Mouse (Mus musculus) heart, embryonic 10.5 days (tissue): ENCODE measurements around the gene Ryk. TPM values are rescaled to one million over a fixed set of nuclear protein-coding genes. Genes with fewer than 3 reads are reported as not detected.

Experiments
- DNase-seq: peaks from one replicate; pipeline ENCODE4 v3.0.0-alpha.2; 2017; ENCODE audit warnings: low spot score
- H3K27ac ChIP-seq: fragments of 300-500 bp; sonication (generic); 2 replicates; pipeline ENCODE4 v1.5.1; 2016; ENCODE audit warnings: mild to moderate bottlenecking
- H3K27me3 ChIP-seq: fragments of 300-500 bp; sonication (generic); 2 replicates; pipeline ENCODE4 v1.6.1; 2016; ENCODE audit warnings: mild to moderate bottlenecking; ENCODE audit not compliant: poor library complexity, insufficient read depth, severe bottlenecking
- H3K36me3 ChIP-seq: fragments of 300-500 bp; sonication (generic); 2 replicates; pipeline ENCODE4 v1.6.1; 2016; ENCODE audit warnings: mild to moderate bottlenecking, moderate library complexity
- H3K4me1 ChIP-seq: fragments of 300-500 bp; sonication (generic); 2 replicates; pipeline ENCODE4 v1.6.1; 2016; ENCODE audit warnings: mild to moderate bottlenecking
- H3K4me3 ChIP-seq: fragments of 300-500 bp; sonication (generic); 2 replicates; pipeline ENCODE4 v1.5.1; 2016; ENCODE audit warnings: mild to moderate bottlenecking, moderate library complexity
- H3K9me3 ChIP-seq: fragments of 300-500 bp; sonication (generic); 2 replicates; pipeline ENCODE4 v1.6.1; 2016; ENCODE audit warnings: mild to moderate bottlenecking, moderate library complexity
- WGBS: fragments of 180-500 bp; shearing (Covaris S2); methylation state at CpG from one replicate; pipeline ENCODE4 v1.1.7; 2016; 5-methylcytosine and 5-hydroxymethylcytosine counted together
- polyA plus RNA-seq: library from polyadenylated mRNA; unstranded; fragments of >200 nt; fragmentation: Nextera tagmentation; extraction: Ambion mirVana; gene quantifications from 2 replicates; pipeline ENCODE4 v1.2.1, GENCODE M21; 2016

Ryk gene
- polyA plus RNA-seq, result 11.6 and 15.7 TPM in 2 replicates

- peaks cover 34% of the 10 kb centered on the region for H3K4me1 ChIP-seq
- H3K27ac ChIP-seq, result peak within 1 kb of the TSS; percentile 96
- H3K9me3 ChIP-seq, result no peaks in the 10 kb centered on the region
- peak; percentile 84 for DNase-seq
- no peaks in the 10 kb centered on the region for H3K27me3 ChIP-seq
- H3K4me3 ChIP-seq, result peak within 1 kb of the TSS; percentile 83
- WGBS, result 8% methylated on average over 113 of the region's 119 CpGs
- H3K36me3 ChIP-seq, result no peaks in the 10 kb centered on the region
Measured at GRCm38 (mm10) chr9:102834742-102835591, at the start of gene Ryk. TSS of gene Ryk (plus strand) at chr9:102834917.

DNA sequence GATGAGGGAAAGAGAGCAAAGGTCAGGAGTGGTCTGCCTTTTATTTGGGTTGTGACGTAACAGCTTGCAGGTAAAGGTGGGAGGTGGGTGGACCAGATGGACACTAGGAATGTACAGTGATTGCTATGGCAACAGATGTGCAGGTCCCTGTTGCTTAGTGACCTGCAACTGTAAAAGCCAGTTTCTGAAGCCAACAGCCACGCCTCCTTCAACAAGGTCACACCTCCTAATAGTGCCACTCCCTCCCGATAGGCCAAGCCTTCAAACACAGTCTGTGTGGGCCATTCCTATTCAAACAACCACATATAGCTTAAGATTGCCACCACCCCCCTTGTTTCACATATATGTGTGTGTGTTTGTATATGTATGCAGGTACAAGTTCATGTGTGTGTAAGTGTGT, 45.2 kb upstream of the Ryk start:
- Histone ChIP-seq H3K4me3 (no peak overlapping the region), H3K4me1 (peaks cover 9% of the 10 kb centered on the region), H3K27me3 (no peaks in the 10 kb centered on the region), H3K9me3 (no peaks in the 10 kb centered on the region), H3K27ac (no peak overlapping the region), H3K36me3 (no peaks in the 10 kb centered on the region)
- DNase-seq, result no peak
- 62% methylated on average over 3 of the region's 3 CpGs for WGBS

DNA sequence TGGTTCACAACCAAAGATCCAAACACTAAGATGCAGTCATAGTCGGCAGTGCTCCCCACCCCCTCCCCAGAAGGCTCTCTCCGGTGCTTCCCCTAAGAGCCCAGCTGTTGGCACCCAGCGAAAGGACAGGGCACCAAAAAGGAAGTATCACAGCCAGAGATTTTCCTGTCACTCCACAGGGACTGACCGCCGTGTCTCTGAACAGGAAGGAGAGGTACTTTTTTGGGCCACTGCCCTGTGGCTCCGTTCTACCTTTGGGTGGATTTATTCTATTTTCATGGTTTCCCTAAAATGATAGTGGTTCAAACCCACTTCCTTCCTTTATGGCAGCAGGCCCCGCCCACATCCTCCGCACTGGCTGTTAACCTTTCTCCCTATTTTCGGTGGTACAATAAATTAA, 42.9 kb upstream of the Ryk start:
- Histone ChIP-seq H3K4me1 (peaks cover 9% of the 10 kb centered on the region), H3K4me3 (peak overlapping the region; percentile 25; the same call in 1 of the 2 replicates), H3K27ac (peak overlapping the region; percentile 30; the same call in 1 of the 2 replicates), H3K9me3 (no peaks in the 10 kb centered on the region), H3K36me3 (no peaks in the 10 kb centered on the region), H3K27me3 (no peaks in the 10 kb centered on the region)
- DNase-seq, result no peak
- 51% methylated on average over 9 of the region's 9 CpGs for WGBS

DNA sequence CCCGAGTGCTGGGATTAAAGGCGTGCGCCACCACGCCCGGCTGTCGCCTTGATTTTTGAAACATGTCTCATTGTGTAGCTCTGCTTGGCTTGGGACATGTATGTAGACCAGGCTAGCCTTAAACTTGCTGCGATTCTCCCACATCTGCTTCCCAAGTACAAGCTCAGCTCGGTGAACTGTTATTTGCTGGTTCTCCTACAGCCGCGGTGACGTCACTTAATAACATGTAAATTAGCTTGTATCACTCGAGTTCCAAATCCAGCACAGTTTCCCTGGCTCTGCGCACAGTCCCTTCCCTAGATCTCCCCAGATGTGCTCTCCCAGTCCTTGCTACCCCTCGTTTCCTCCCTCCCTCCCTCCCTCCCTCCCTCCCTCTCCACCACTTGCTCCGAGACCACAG, 41.9 kb upstream of the Ryk start:
- 59% methylated on average over 15 of the region's 15 CpGs for WGBS
- H3K4me1 ChIP-seq, result peaks cover 9% of the 10 kb centered on the region
- no peak overlapping the region for H3K4me3 ChIP-seq
- no peaks in the 10 kb centered on the region for H3K36me3 ChIP-seq
- no peak for DNase-seq
- H3K27ac ChIP-seq, result 0 out of 2 replicates have a peak overlapping the region, but pooled peaks have one; percentile 5
- H3K9me3 ChIP-seq, result no peaks in the 10 kb centered on the region
- no peaks in the 10 kb centered on the region for H3K27me3 ChIP-seq

DNA sequence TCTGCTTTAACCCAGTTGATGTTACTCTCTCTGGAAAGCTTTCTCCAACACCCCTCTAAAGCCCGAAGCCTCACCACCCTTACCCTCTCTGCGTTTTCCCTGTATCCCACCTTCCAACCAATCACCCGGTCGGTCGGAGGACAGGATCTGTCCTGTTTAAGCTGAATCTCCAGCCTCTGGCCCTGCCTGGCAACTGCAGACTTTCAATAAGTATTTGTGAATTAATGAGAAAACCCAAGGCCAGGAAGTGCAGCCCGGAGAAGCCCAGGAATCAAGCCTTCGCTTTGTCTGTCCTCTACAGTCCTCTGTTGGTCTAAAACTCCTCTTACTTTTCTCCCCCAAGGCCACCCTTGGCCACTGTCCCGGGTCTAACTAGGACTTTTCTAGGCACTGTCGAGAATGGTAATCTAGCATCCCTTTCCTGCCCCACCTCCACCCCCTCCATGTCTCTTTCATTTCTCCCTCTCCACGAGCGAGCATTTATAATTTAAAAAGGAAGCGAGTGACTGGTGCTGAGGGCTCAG, 41.4 kb upstream of the Ryk start:
- H3K27ac ChIP-seq, result peak overlapping the region; percentile 5; the same call in 1 of the 2 replicates
- no peaks in the 10 kb centered on the region for H3K9me3 ChIP-seq
- H3K27me3 ChIP-seq, result no peaks in the 10 kb centered on the region
- WGBS, result 51% methylated on average over 12 of the region's 12 CpGs
- no peak for DNase-seq
- peaks cover 9% of the 10 kb centered on the region for H3K4me1 ChIP-seq
- H3K36me3 ChIP-seq, result no peaks in the 10 kb centered on the region
- no peak overlapping the region for H3K4me3 ChIP-seq

DNA sequence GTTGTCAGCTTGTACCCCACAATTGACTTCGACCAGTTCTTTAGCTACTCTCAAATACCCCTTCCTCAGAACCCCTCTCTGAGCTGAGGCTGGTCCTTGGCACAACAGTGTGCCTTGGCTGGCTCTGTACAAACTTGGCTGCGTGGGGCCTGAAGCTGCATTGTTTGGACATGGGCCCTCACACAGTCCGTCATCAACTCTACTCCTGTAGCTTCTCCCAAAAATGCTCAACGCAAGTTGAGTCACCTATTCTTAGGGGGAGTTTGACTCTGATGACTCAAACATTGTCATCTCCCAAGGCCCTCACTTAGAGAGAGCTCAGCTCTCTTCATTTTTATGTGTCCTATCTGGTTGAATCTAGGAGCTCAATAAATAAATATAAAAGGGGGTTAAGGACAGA, 36.3 kb upstream of the Ryk start:
- Histone ChIP-seq H3K4me1 (0 out of 2 replicates have a peak, but pooled peaks cover under 1% of the 10 kb centered on the region), H3K9me3 (no peaks in the 10 kb centered on the region), H3K4me3 (no peak overlapping the region), H3K36me3 (no peaks in the 10 kb centered on the region), H3K27me3 (no peaks in the 10 kb centered on the region), H3K27ac (no peak overlapping the region)
- 80% methylated on average over 4 of the region's 4 CpGs for WGBS
- no peak for DNase-seq

GRCm38 (mm10) chr9:102806056-102806573, 28.6 kb upstream of the Ryk start:
- Histone ChIP-seq H3K4me3 (no peak overlapping the region), H3K27ac (no peak overlapping the region), H3K4me1 (peaks cover 9% of the 10 kb centered on the region; the same call in 1 of the 2 replicates), H3K36me3 (no peaks in the 10 kb centered on the region), H3K27me3 (no peaks in the 10 kb centered on the region), H3K9me3 (no peaks in the 10 kb centered on the region)
- 73% methylated on average over 10 of the region's 10 CpGs for WGBS
- DNase-seq, result no peak

GRCm38 (mm10) chr9:102811192-102811591, 23.5 kb upstream of the Ryk start:
- Histone ChIP-seq H3K36me3 (no peaks in the 10 kb centered on the region), H3K4me1 (peaks cover 8% of the 10 kb centered on the region; the same call in 1 of the 2 replicates), H3K4me3 (no peak overlapping the region), H3K9me3 (no peaks in the 10 kb centered on the region), H3K27me3 (no peaks in the 10 kb centered on the region), H3K27ac (no peak overlapping the region)
- 84% methylated on average over 5 of the region's 5 CpGs for WGBS
- no peak for DNase-seq

GRCm38 (mm10) chr9:102818228-102818627, 16.5 kb upstream of the Ryk start:
- no peak for DNase-seq
- no peaks in the 10 kb centered on the region for H3K36me3 ChIP-seq
- H3K27ac ChIP-seq, result no peak overlapping the region
- H3K9me3 ChIP-seq, result no peaks in the 10 kb centered on the region
- H3K27me3 ChIP-seq, result no peaks in the 10 kb centered on the region
- no peaks in the 10 kb centered on the region for H3K4me1 ChIP-seq
- no peak overlapping the region for H3K4me3 ChIP-seq

GRCm38 (mm10) chr9:102828604-102829003, 6.1 kb upstream of the Ryk start:
- Histone ChIP-seq H3K4me1 (no peaks in the 10 kb centered on the region), H3K36me3 (no peaks in the 10 kb centered on the region), H3K4me3 (no peak overlapping the region), H3K9me3 (no peaks in the 10 kb centered on the region), H3K27ac (no peak overlapping the region), H3K27me3 (no peaks in the 10 kb centered on the region)
- 82% methylated on average over 7 of the region's 7 CpGs for WGBS
- no peak for DNase-seq

DNA sequence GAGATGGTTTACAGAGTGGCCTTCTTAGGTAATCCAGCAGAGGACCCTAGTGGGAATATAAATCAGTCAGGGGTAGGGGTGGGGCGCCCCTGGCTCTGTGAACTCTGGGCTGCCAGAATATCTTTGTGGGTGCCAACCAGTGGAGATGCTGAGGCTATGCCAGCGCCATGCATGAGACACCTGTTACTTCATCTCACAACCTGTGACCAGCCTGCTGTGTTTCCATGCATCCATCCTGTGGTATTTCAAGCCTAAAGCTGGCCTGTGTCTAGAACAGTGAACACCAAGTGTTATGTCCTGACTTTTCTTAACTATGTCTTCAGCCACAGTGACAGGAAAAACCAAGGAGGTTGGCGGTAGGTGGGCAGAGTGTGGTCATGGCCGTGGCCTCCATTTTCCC, 3.2 kb upstream of the Ryk start:
- Histone ChIP-seq H3K36me3 (no peaks in the 10 kb centered on the region), H3K27ac (no peak overlapping the region), H3K27me3 (no peaks in the 10 kb centered on the region), H3K4me1 (peaks cover 11% of the 10 kb centered on the region), H3K9me3 (no peaks in the 10 kb centered on the region), H3K4me3 (no peak overlapping the region)
- DNase-seq, result no peak
- 85% methylated on average over 4 of the region's 4 CpGs for WGBS

DNA sequence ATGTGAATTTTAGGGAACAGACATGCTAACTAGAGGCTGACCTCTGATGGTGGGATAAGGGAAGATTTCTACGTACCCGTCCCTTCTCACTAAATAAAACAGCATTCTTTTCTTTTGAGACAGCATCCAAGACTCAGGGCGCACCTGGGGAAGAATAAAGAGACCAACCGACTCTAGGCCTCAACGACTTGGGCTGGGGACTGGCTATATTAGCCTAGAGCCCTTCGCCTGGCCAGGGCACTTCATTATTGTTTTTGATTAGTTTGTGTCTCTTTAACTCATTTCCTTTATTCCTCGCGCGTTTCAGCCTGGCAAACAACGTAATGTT, 339 bp upstream of the Ryk start:
- H3K4me3 ChIP-seq, result peak overlapping the region; percentile 83
- 23% methylated on average over 10 of the region's 10 CpGs for WGBS
- DNase-seq, result no peak
- H3K36me3 ChIP-seq, result no peaks in the 10 kb centered on the region
- H3K27ac ChIP-seq, result peak overlapping the region; percentile 96
- H3K9me3 ChIP-seq, result no peaks in the 10 kb centered on the region
- H3K4me1 ChIP-seq, result peaks cover 29% of the 10 kb centered on the region
- H3K27me3 ChIP-seq, result no peaks in the 10 kb centered on the region

DNA sequence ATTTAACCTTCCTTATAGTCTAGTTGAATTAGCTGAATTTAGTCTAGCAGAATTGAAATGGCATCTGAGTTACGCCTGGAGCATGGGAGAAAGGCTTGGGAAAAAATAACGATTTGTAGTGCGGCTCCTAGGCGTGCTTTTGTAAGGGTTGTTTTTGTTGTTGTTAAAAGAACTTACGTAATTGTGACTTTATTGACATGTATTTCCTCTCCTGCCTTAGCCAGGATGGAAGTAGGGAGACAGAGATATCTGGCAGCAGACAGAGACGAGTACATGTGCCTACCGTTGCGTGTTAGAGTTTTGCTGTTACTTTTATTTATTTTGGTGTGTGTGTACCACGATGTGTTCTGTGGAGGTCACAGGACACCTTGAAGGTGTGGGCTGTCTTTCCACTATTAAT, 1.6 kb downstream of the Ryk start:
- Histone ChIP-seq H3K4me3 (peak overlapping the region; percentile 83), H3K4me1 (peaks cover 47% of the 10 kb centered on the region)

More for the DNA sequence above, 1.6 kb downstream of the Ryk start:
- Histone ChIP-seq H3K27me3 (no peaks in the 10 kb centered on the region), H3K9me3 (no peaks in the 10 kb centered on the region), H3K36me3 (no peaks in the 10 kb centered on the region), H3K27ac (no peak overlapping the region)
- DNase-seq, result no peak
- WGBS, result 55% methylated on average over 9 of the region's 9 CpGs
